Mouse (Mus musculus) small intestine, adult 2 months (tissue): ENCODE measurements around the gene Tgif2.

Experiments
- CTCF ChIP-seq: fragments of 200-500 bp; IDR thresholded peaks from 2 replicates; pipeline ENCODE4 v1.5.1; 2012; ENCODE audit warnings: low read depth, mild to moderate bottlenecking, control low read depth, inconsistent platforms, low read length, moderate library complexity, mixed read lengths; ENCODE audit not compliant: insufficient replicate concordance, insufficient read length; ENCODE audit errors: extremely low read depth
- POLR2A ChIP-seq: fragments of 200-500 bp; IDR thresholded peaks from 2 replicates; pipeline ENCODE4 v1.6.1; 2012; ENCODE audit warnings: low read depth, mild to moderate bottlenecking, control low read depth, inconsistent platforms, low read length, moderate library complexity

DNA sequence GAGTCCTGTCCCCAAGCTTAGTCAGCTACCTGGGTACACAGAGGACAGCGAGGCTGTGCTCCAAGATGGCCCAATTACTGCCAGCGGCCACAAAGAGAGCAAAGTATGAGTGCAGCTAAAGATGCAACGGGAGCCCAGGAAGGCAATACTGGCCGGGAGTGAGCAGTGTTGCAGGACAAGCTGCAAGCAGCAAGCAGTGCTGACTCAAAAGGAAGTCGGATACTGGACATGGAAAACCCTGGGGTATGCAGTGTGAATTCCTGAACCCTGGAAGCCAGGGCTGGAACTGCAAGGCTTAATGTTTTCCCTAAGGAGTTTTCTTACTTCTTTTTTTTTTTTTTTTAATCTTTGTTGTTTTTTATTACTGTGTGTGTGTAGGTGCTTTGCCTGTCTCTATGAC, 28.3 kb upstream of the Tgif2 start:
- TF ChIP-seq CTCF = no peak
- no peak for TF ChIP-seq POLR2A
